Mouse (Mus musculus) cerebellum, adult 2 months (tissue): ENCODE measurements around the gene Myl6.

Source experiments
- CTCF ChIP-seq: fragments of 200-500 bp; IDR thresholded peaks from 2 replicates; pipeline ENCODE4 v1.5.1; 2011; ENCODE audit warnings: low read depth, mild to moderate bottlenecking, control low read depth, low read length, moderate library complexity, borderline replicate concordance; ENCODE audit not compliant: insufficient read depth
- POLR2A ChIP-seq: fragments of 200-500 bp; IDR thresholded peaks from 2 replicates; pipeline ENCODE4 v1.6.1; 2011; ENCODE audit warnings: low read length, control low read depth, borderline replicate concordance; ENCODE audit not compliant: insufficient read depth

- no peak for TF ChIP-seq POLR2A
- TF ChIP-seq CTCF: no peak
These were observed 26.6 kb upstream of the Myl6 start for GRCm38 (mm10) chr10:128520591-128520990.
